Mouse (Mus musculus) liver, adult 2 months (tissue): ENCODE data around the gene Lum. TPM values are rescaled to one million over a fixed set of nuclear protein-coding genes. Genes with fewer than 3 reads are reported as not detected.

ENCODE experiments used
- DNase-seq: peaks from one replicate; pipeline ENCODE4 v3.0.0-alpha.2; 2011; ENCODE audit warnings: low read depth, low spot score; ENCODE audit errors: extremely low read depth
- H3K27ac ChIP-seq: fragments of 200-500 bp; replicated peaks from 2 replicates; pipeline ENCODE4 v1.5.1; 2012; ENCODE audit warnings: low read depth, mild to moderate bottlenecking, control low read depth, inconsistent platforms, low read length; ENCODE audit not compliant: insufficient read depth
- H3K27me3 ChIP-seq: fragments of 200-500 bp; 2 replicates; pipeline ENCODE4 v1.6.1; 2012; ENCODE audit warnings: mild to moderate bottlenecking, moderate library complexity, low read length, inconsistent platforms; ENCODE audit not compliant: control insufficient read depth, insufficient read depth
- H3K36me3 ChIP-seq: fragments of 200-500 bp; 2 replicates; pipeline ENCODE4 v1.6.1; 2012; ENCODE audit warnings: low read length, inconsistent platforms; ENCODE audit not compliant: control insufficient read depth, insufficient read depth
- H3K4me1 ChIP-seq: fragments of 200-500 bp; 2 replicates; pipeline ENCODE4 v1.6.1; 2011; ENCODE audit warnings: low read length; ENCODE audit not compliant: control insufficient read depth, insufficient read depth
- H3K4me3 ChIP-seq: fragments of 200-500 bp; 2 replicates; pipeline ENCODE4 v1.5.1; 2011; ENCODE audit warnings: low read depth, mild to moderate bottlenecking, control low read depth, low read length, moderate library complexity; ENCODE audit not compliant: insufficient read depth
- H3K79me2 ChIP-seq: fragments of 200-500 bp; 2 replicates; pipeline ENCODE4 v1.6.1; 2012; ENCODE audit warnings: inconsistent platforms, mild to moderate bottlenecking, low read length, moderate library complexity; ENCODE audit not compliant: control insufficient read depth, insufficient read depth
- H3K9ac ChIP-seq: fragments of 200-500 bp; 2 replicates; pipeline ENCODE4 v1.6.1; 2012; ENCODE audit warnings: low read depth, mild to moderate bottlenecking, control low read depth, inconsistent platforms, low read length
- CTCF ChIP-seq: fragments of 200-500 bp; IDR thresholded peaks from 2 replicates; pipeline ENCODE4 v1.5.1; 2011; ENCODE audit warnings: low read depth, low read length, control low read depth
- POLR2A ChIP-seq: fragments of 200-500 bp; IDR thresholded peaks from 2 replicates; pipeline ENCODE4 v1.6.1; 2011; ENCODE audit warnings: low read length, control low read depth; ENCODE audit not compliant: insufficient read depth; ENCODE audit errors: extremely low read depth
- WGBS: fragments of 180-500 bp; shearing (Covaris S2); methylation state at CpG from one replicate; pipeline ENCODE4 v1.1.7; 2018; 5-methylcytosine and 5-hydroxymethylcytosine counted together
- polyA plus RNA-seq: library from polyadenylated mRNA; depleted of rRNA; stranded (reverse); fragments of >200 nt; gene quantifications from 2 replicates; pipeline ENCODE4 v1.2.3, GENCODE M21; 2012; rRNA removed
- total RNA-seq: library from RNA; depleted of rRNA; stranded (reverse); fragments of >200 nt; gene quantifications from 2 replicates; pipeline ENCODE4 v1.2.3, GENCODE M21; 2014; rRNA removed

Gene Lum
- total RNA-seq (8.1 and 10.2 TPM in 2 replicates), polyA plus RNA-seq (2.4 and 3.4 TPM in 2 replicates)

GRCm38 (mm10) chr10:97564957-97565856 lies at the start of gene Lum:
Gene Lum (plus strand): TSS chr10:97565128.
- WGBS, result 67% methylated on average over 10 of the region's 10 CpGs

GRCm38 (mm10) chr10:97523366-97523765 lies 41.6 kb upstream of the Lum start:
- WGBS, result 83% methylated on average over 3 of the region's 3 CpGs
- H3K27me3 ChIP-seq, result no peaks in the 10 kb centered on the region
- no peak overlapping the region for H3K9ac ChIP-seq
- H3K36me3 ChIP-seq, result no peaks in the 10 kb centered on the region
- no peaks in the 10 kb centered on the region for H3K4me1 ChIP-seq
- no peak for DNase-seq
- no peak overlapping the region for H3K27ac ChIP-seq
- H3K79me2 ChIP-seq, result no peaks in the 10 kb centered on the region
- H3K4me3 ChIP-seq, result no peak overlapping the region
- TF ChIP-seq POLR2A, result no peak
- no peak for TF ChIP-seq CTCF

More at GRCm38 (mm10) chr10:97564957-97565856, at the start of gene Lum:
- no peak within 1 kb of the TSS for H3K27ac ChIP-seq
- no peak for DNase-seq
- H3K9ac ChIP-seq, result no peak within 1 kb of the TSS
- H3K4me1 ChIP-seq, result no peaks in the 10 kb centered on the region
- H3K4me3 ChIP-seq, result no peak within 1 kb of the TSS
- no peaks in the 10 kb centered on the region for H3K36me3 ChIP-seq
- no peaks in the 10 kb centered on the region for H3K27me3 ChIP-seq
- TF ChIP-seq POLR2A (no peak), CTCF (no peak)
- H3K79me2 ChIP-seq, result no peaks in the 10 kb centered on the region

- 77% methylated on average over 4 of the region's 4 CpGs for WGBS
- Histone ChIP-seq H3K27ac (no peak overlapping the region), H3K9ac (no peak overlapping the region), H3K27me3 (no peaks in the 10 kb centered on the region), H3K4me3 (no peak overlapping the region), H3K79me2 (no peaks in the 10 kb centered on the region), H3K36me3 (no peaks in the 10 kb centered on the region), H3K4me1 (no peaks in the 10 kb centered on the region)
- DNase-seq, result peak; percentile 6
- TF ChIP-seq POLR2A (no peak), CTCF (no peak)
Measured at GRCm38 (mm10) chr10:97535697-97536096, 29.2 kb upstream of the Lum start.

- no peak for TF ChIP-seq POLR2A
- TF ChIP-seq CTCF, result no peak
- no peaks in the 10 kb centered on the region for H3K4me1 ChIP-seq
- H3K27ac ChIP-seq, result no peak overlapping the region
- whole genome bisulfite sequencing, result 67% methylated on average over 2 of the region's 2 CpGs
- no peaks in the 10 kb centered on the region for H3K27me3 ChIP-seq
- no peak for DNase-seq
- no peaks in the 10 kb centered on the region for H3K36me3 ChIP-seq
- H3K79me2 ChIP-seq, result no peaks in the 10 kb centered on the region
- no peak overlapping the region for H3K4me3 ChIP-seq
- H3K9ac ChIP-seq, result no peak overlapping the region
Measured at GRCm38 (mm10) chr10:97536921-97537320, 28.0 kb upstream of the Lum start.

GRCm38 (mm10) chr10:97538202-97538601 lies 26.7 kb upstream of the Lum start:
- DNase-seq, result no peak
- Histone ChIP-seq H3K4me3 (no peak overlapping the region), H3K9ac (no peak overlapping the region), H3K79me2 (no peaks in the 10 kb centered on the region), H3K36me3 (no peaks in the 10 kb centered on the region), H3K27me3 (no peaks in the 10 kb centered on the region), H3K27ac (no peak overlapping the region), H3K4me1 (no peaks in the 10 kb centered on the region)
- no peak for TF ChIP-seq CTCF
- no peak for TF ChIP-seq POLR2A
- WGBS, result 93% methylated on average over 4 of the region's 4 CpGs

- H3K27ac ChIP-seq, result no peak overlapping the region
- no peaks in the 10 kb centered on the region for H3K4me1 ChIP-seq
- no peaks in the 10 kb centered on the region for H3K27me3 ChIP-seq
- DNase-seq, result no peak
- H3K4me3 ChIP-seq, result no peak overlapping the region
- WGBS, result 49% methylated on average over 1 of the region's 1 CpGs
- TF ChIP-seq POLR2A (no peak), CTCF (no peak)
- no peaks in the 10 kb centered on the region for H3K36me3 ChIP-seq
- H3K9ac ChIP-seq, result no peak overlapping the region
- H3K79me2 ChIP-seq, result no peaks in the 10 kb centered on the region
Measured at GRCm38 (mm10) chr10:97547740-97548139, 17.2 kb upstream of the Lum start.
